ENCODE assay signal across 20 mouse cellular contexts in the genomic region with DNA sequence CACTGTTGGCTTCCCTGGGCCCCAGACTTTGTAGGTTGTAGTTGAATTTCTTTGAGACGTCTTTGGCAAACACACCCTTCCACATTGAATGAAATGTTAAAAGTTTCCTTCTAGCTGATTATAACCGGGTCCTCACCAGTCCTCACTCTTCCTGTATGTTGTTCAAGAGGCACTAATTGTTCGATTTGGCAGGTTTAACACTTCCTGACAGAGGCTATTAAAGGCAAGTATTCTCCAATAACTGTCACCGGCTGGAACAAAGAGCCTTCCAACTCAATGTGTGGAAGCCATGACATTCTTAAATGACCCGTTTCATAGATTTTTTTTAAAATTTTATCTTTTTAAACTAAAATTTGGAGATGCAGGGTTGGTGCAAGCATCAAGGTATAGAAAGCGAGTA.
DNase-seq lines count a peak whose midpoint lies in the region; ATAC-seq lines count a peak whose summit lies in the region.
"Had no signal": no experiment of that assay in that cellular context is flagged by ENCODE, and none has a peak within 500 bp of the region (broad histone marks: within the 10 kb centered on the region; RNA-seq: fewer than 3 reads in every experiment).

No protein-coding gene starts in this region.

- no peak overlapping the region for H3K4me3 ChIP-seq in limb, embryonic 11.5 days (ENCODE audit: low read depth, low read length)
- H3K4me3 ChIP-seq: embryonic facial prominence, embryonic 13.5 days; gastrocnemius, adult 2 months; heart, embryonic 10.5 days; hindbrain, embryonic 13.5 days had no signal

- no peak overlapping the region for H3K9ac ChIP-seq in limb, embryonic 11.5 days (ENCODE audit: low read length)
- H3K9ac ChIP-seq: embryonic facial prominence, embryonic 13.5 days; forebrain, postnatal 0 days; hindbrain, embryonic 13.5 days had no signal

- no peak for ATAC-seq in limb, embryonic 11.5 days (ENCODE audit: insufficient number of reproducible peaks, low FRiP score, low TSS enrichment, low read depth)
- no peak for ATAC-seq in erythroblast, adult 5-6 weeks (replicated peaks; ENCODE audit: low FRiP score, poor library complexity, severe bottlenecking)
- ATAC-seq: forebrain, postnatal 0 days; inflammation-experienced regulatory T-cells, adult 6 months; intestine, postnatal 0 days had no signal

- intact Hi-C loops in heart, postnatal 25 days (cut with DNase I) = loop anchor here (5.0 to 10.0 kb wide), 2 partner anchors 102 to 129 kb away; partner anchors contain the start of gene Pcca

- 0 out of 2 replicates have a peak overlapping the region, but pooled peaks have one; percentile 33 for H3K27ac ChIP-seq in limb, embryonic 11.5 days (replicated peaks; ENCODE audit: low read depth, low read length)
- H3K27ac ChIP-seq: embryonic facial prominence, embryonic 13.5 days; gastrocnemius, adult 2 months; heart, embryonic 10.5 days; hindbrain, embryonic 13.5 days had no signal

- WGBS in limb, embryonic 11.5 days = 12% methylated on average over 6 of the region's 6 CpGs

- H3K27me3 ChIP-seq in limb, embryonic 11.5 days (ENCODE audit: control insufficient read depth, insufficient read depth, low read length) = no peaks in the 10 kb centered on the region
- H3K27me3 ChIP-seq: embryonic facial prominence, embryonic 13.5 days; hindbrain, embryonic 13.5 days had no signal

- H3K4me1 ChIP-seq in limb, embryonic 11.5 days (ENCODE audit: control insufficient read depth, insufficient read depth, low read length) = no peaks in the 10 kb centered on the region; the same call in 1 of the 2 replicates
- H3K4me1 ChIP-seq: heart, embryonic 10.5 days; hindbrain, embryonic 13.5 days had no signal

- no peak overlapping the region for H3K4me2 ChIP-seq in limb, embryonic 11.5 days (ENCODE audit: low read depth, severe bottlenecking)
- H3K4me2 ChIP-seq: embryonic facial prominence, embryonic 13.5 days; hindbrain, embryonic 13.5 days had no signal

- no peaks in the 10 kb centered on the region for H3K9me3 ChIP-seq in limb, embryonic 11.5 days (ENCODE audit: control insufficient read depth, low read length)
- H3K9me3 ChIP-seq: embryonic facial prominence, embryonic 13.5 days; heart, embryonic 10.5 days; hindbrain, embryonic 13.5 days had no signal

- no peaks in the 10 kb centered on the region for H3K36me3 ChIP-seq in limb, embryonic 11.5 days (ENCODE audit: control insufficient read depth, insufficient read depth, low read length)
- H3K36me3 ChIP-seq: embryonic facial prominence, embryonic 13.5 days; heart, embryonic 10.5 days; hindbrain, embryonic 13.5 days had no signal

- peak; percentile 44 for DNase-seq in heart, adult 8-10 months (ENCODE audit: low spot score)
- no peak for DNase-seq in heart, postnatal 25 days (ENCODE audit: low spot score)
- peak; percentile 61 for DNase-seq in forelimb bud, embryonic 11.5 days (ENCODE audit: low read depth, low spot score)
- peak; percentile 29 for DNase-seq in limb, embryonic 11.5 days (ENCODE audit: low spot score)
- DNase-seq in layer of hippocampus, adult 11-12 months (ENCODE audit: low spot score) = no peak
- DNase-seq: adrenal gland, adult 8-10 months; adrenal gland, postnatal 36 days; cerebellum, adult 11 months; cerebellum, adult 8-10 months; cerebellum, postnatal 14 days; forebrain, postnatal 0 days; gastrocnemius, adult 2 months; gastrocnemius, postnatal 36 days; heart, adult 11 months had no signal

Comparison
In these comparisons a context has a peak if more than half of its experiments do, and no peak if none do; other contexts are left out.
1. DNase-seq: peak in heart, adult 8-10 months (single experiment), forelimb bud, embryonic 11.5 days (single experiment) and limb, embryonic 11.5 days (single experiment); none in heart, postnatal 25 days (single experiment) and layer of hippocampus, adult 11-12 months (single experiment).